20 mouse cellular contexts compared by ENCODE assay signal in the genomic region with DNA sequence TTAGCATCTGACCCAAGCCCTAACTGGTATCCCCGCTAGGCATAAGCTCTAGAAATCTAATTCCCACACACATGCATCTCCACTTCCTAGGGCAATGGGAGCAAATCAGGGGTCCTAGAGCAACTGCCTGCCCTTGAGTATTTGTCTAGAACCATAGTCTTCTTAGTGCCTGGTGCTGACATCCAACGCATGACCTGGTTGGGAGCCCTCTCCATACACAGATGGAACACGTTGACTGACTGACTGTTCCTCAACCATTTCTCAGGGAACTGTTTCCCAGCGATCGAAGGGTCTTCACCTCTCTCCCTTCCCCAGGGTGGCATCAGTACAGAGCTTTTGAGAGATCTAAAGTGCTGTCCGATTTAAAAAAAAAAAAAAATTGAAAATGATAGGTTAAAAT.
"Had no signal": no experiment of that assay in that cellular context is flagged by ENCODE, and none has a peak within 500 bp of the region (broad histone marks: within the 10 kb centered on the region; RNA-seq: fewer than 3 reads in every experiment).

No protein-coding gene starts in this region.

- H3K36me3 ChIP-seq: liver, embryonic 13.5 days; midbrain, embryonic 10.5 days; midbrain, embryonic 13.5 days; neural tube, embryonic 13.5 days; stomach, embryonic 15.5 days had no signal

- H3K9ac ChIP-seq: liver, embryonic 13.5 days; midbrain, embryonic 13.5 days; neural tube, embryonic 13.5 days; stomach, embryonic 15.5 days had no signal

- ATAC-seq: intestine, embryonic 16.5 days; lung, postnatal 0 days; midbrain, embryonic 13.5 days; midbrain, embryonic 16.5 days had no signal

- H3K9me3 ChIP-seq: liver, embryonic 13.5 days; megakaryocyte, embryonic 14.5 days; midbrain, embryonic 10.5 days; midbrain, embryonic 13.5 days; neural tube, embryonic 13.5 days; stomach, embryonic 15.5 days had no signal

- H3K4me2 ChIP-seq: liver, embryonic 13.5 days; midbrain, embryonic 13.5 days; neural tube, embryonic 13.5 days; stomach, embryonic 15.5 days had no signal

- H3K4me3 ChIP-seq: left cerebral cortex, adult 2 months; liver, embryonic 13.5 days; megakaryocyte, embryonic 14.5 days; midbrain, embryonic 10.5 days; midbrain, embryonic 13.5 days; myocyte; neural tube, embryonic 13.5 days; stomach, embryonic 15.5 days had no signal

- DNase-seq: kidney, adult 18-20 months; kidney, postnatal 14 days; layer of hippocampus, postnatal 36 days; liver, embryonic 13.5 days; lung, adult 2 months; lung, postnatal 36 days; retina, postnatal 1 day; right cerebral cortex, postnatal 25 days; spleen, adult 18-20 months; thymus, postnatal 25 days had no signal

- H3K27me3 ChIP-seq: liver, embryonic 13.5 days; midbrain, embryonic 13.5 days; neural tube, embryonic 13.5 days; stomach, embryonic 15.5 days had no signal

- H3K4me1 ChIP-seq: liver, embryonic 13.5 days; megakaryocyte, embryonic 14.5 days had no signal

- H3K27ac ChIP-seq: left cerebral cortex, adult 2 months; liver, embryonic 13.5 days; midbrain, embryonic 10.5 days; midbrain, embryonic 13.5 days; neural tube, embryonic 13.5 days had no signal
